Mouse (Mus musculus): ENCODE measurements around the gene P2ry14. TPM values are rescaled to one million over a fixed set of nuclear protein-coding genes. Genes with fewer than 3 reads are reported as not detected.
A peak's percentile ranks its signal among the peaks of the same experiment; 100 is the strongest.

P2ry14 gene
- polyA plus RNA-seq (2012; ENCODE audit: insufficient read depth, low replicate concordance): 0.62 TPM in 1 of 2 replicates, not detected in the other

DNA sequence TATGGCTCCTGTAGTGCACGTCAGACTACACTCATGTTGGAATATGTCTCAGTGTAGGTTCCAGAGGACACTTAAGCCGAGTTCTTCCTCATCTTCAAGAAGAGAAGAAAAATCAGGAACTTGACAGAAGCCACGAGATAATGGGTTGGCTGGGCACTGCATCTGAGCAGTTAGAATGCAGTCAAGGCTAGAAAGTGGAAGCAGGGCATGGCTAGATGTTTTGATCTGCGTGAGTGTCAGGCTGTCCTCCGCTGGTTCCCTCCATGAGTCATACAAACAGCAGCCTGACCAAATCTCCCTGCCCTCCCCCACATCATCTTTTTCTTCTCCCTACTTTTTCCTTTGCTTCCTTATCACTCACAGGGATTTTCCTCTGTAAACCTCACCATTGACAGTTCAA lies at the start of gene P2ry14:
TSS of gene P2ry14 (minus strand) at position 195 of the 400 bp plus-strand sequence.
- Histone ChIP-seq H3K4me3 (replicated peaks) (peak within 1 kb of the TSS; percentile 73), H3K36me3 (replicated peaks; ENCODE audit: low read length) (peaks cover 55% of the 10 kb centered on the region), H3K4me1 (peaks cover 94% of the 10 kb centered on the region), H3K9me3 (no peaks in the 10 kb centered on the region), H3K27me3 (replicated peaks) (no peaks in the 10 kb centered on the region)
- TF ChIP-seq GATA1 (IDR thresholded peaks at IDR 0.05; ENCODE audit: borderline replicate concordance, low read length): no peak
- TF ChIP-seq FLI1 (IDR thresholded peaks at IDR 0.05; ENCODE audit: low read length): no peak

DNA sequence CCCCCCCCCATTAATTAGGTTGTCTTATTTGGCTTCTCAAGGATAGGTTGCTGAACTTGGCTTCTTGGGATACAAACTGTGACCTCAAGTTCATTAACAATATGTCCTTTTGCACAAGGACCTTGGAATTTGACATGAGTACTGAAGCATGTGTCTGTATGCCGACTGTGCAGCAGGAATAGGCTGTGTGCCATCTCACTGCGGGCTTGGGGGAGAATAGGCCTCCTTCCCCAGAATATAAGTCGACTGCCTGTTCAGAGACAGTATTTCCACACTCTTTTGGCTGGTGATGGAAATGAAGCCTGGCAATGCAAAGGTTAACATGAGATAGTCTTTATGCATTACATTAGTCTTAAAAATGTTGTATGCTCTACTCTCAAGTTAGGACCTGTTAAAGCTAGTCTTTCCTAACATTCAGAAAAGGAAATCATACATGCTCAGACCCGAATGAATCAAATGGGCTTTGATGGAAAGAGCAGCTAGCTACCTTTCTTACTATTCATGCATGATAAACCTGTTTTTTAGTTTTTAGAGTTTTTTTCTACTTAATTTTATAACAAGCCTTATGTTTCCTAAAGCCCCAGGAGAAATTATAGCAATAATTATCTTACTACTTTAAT lies 44.0 kb upstream of the P2ry14 start:
- peaks cover 44% of the 10 kb centered on the region for H3K4me1 ChIP-seq
- H3K36me3 ChIP-seq (replicated peaks; ENCODE audit: low read length): peaks cover 82% of the 10 kb centered on the region
- no peak overlapping the region for H3K4me3 ChIP-seq (replicated peaks)
- H3K27me3 ChIP-seq (replicated peaks): no peaks in the 10 kb centered on the region
- H3K9me3 ChIP-seq: no peaks in the 10 kb centered on the region
- TF ChIP-seq FLI1 (IDR thresholded peaks at IDR 0.05; ENCODE audit: low read length) (no peak), GATA1 (IDR thresholded peaks at IDR 0.05; ENCODE audit: borderline replicate concordance, low read length) (no peak)

DNA sequence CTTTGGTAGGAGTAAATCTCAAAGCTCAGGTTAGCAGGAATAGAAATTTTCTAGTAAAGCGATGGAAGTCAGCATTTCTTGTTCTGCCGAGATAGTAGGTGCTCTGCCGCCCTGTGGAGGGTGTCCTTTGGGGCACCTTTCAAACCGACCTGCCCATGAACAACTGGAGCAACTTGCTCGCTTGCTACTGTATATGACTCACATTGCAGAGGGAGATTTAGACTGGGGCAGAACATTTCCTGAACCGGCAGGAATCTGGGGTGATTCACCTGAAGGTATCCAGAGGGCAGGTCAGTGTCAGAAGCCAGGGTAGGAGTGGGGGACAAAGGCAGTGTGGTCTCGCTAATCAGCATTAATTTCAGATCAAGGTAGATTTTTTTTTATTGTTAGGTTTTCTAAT lies 41.5 kb upstream of the P2ry14 start, which contains the start of gene Gpr87:
TSS of gene Gpr87 (minus strand) at position 167 of the 400 bp plus-strand sequence.
- H3K27me3 ChIP-seq (replicated peaks): no peaks in the 10 kb centered on the region
- H3K36me3 ChIP-seq (replicated peaks; ENCODE audit: low read length): peaks cover 78% of the 10 kb centered on the region
- peaks cover 44% of the 10 kb centered on the region for H3K4me1 ChIP-seq
- no peaks in the 10 kb centered on the region for H3K9me3 ChIP-seq
- no peak within 1 kb of the TSS for H3K4me3 ChIP-seq (replicated peaks)
- TF ChIP-seq GATA1 (IDR thresholded peaks at IDR 0.05; ENCODE audit: borderline replicate concordance, low read length): no peak
- TF ChIP-seq FLI1 (IDR thresholded peaks at IDR 0.05; ENCODE audit: low read length): no peak

DNA sequence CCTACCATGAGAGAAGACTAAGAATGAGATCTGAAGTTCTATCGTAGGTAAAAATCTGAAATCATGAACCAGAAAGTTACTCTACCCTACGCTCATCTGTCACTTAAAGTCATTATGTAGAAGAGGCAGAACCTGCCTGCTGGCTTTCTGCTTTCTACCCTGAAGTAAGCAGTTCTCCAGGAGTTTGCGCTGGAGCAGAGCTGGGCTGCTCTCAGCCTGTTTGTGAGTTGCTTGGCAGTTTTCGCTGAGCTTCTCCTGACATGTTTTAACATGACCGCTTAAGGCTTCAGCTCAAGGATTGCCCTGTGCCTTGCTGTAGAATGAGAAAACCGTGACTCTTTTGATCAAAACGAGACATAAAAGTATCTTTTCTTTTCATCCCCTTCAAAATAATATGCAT lies 40.7 kb upstream of the P2ry14 start:
- no peak for TF ChIP-seq GATA1 (IDR thresholded peaks at IDR 0.05; ENCODE audit: borderline replicate concordance, low read length)
- no peak for TF ChIP-seq FLI1 (IDR thresholded peaks at IDR 0.05; ENCODE audit: low read length)
- Histone ChIP-seq H3K36me3 (replicated peaks; ENCODE audit: low read length) (peaks cover 74% of the 10 kb centered on the region), H3K4me1 (peaks cover 48% of the 10 kb centered on the region), H3K9me3 (no peaks in the 10 kb centered on the region), H3K27me3 (replicated peaks) (no peaks in the 10 kb centered on the region), H3K4me3 (replicated peaks) (no peak overlapping the region)

DNA sequence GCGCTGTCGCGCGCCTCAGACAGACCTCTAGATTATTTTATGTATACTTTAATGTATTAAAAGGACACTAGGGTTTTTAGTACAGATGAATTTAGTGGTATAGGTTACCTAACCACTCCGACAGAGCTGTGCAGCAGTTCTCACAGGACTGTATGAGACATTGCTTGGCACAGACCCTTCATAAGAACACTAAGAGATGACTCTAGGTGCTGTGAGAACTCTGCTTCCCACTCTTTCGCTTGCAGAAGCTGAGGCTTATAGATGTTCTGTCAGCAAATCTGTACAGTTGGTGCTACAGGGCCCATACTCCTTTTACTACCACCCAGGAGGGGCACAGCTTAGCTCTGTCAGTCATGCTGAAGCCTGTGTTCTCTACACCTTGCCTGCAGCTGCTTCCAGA lies 38.3 kb upstream of the P2ry14 start:
- TF ChIP-seq GATA1 (IDR thresholded peaks at IDR 0.05; ENCODE audit: borderline replicate concordance, low read length): no peak
- no peak for TF ChIP-seq FLI1 (IDR thresholded peaks at IDR 0.05; ENCODE audit: low read length)

DNA sequence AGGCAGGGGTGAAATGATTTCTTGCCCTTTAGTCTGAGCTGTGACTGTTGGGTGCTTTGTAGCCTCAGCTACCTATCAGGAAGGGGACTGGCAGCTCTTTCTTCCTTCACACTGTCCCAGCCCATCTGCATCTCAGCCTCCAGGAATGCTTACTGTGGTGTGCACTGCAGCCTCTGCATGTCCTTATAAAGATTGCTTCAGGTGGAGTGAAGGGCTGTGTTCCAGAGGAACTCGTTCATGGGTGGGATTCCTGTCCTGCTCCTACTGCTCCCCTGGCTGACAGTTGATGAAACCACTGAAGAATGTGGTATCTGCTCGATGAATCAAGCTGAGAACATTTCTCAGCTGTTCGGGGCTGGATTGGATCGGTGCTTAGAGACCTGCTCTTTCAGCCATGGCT lies 33.9 kb upstream of the P2ry14 start:
- peaks cover 49% of the 10 kb centered on the region for H3K4me1 ChIP-seq
- H3K9me3 ChIP-seq: no peaks in the 10 kb centered on the region
- H3K27me3 ChIP-seq (replicated peaks): no peaks in the 10 kb centered on the region
- no peak overlapping the region for H3K4me3 ChIP-seq (replicated peaks)
- H3K36me3 ChIP-seq (replicated peaks; ENCODE audit: low read length): peaks cover 78% of the 10 kb centered on the region
- TF ChIP-seq FLI1 (IDR thresholded peaks at IDR 0.05; ENCODE audit: low read length) (no peak), GATA1 (IDR thresholded peaks at IDR 0.05; ENCODE audit: borderline replicate concordance, low read length) (no peak)

More for the DNA sequence above, 38.3 kb upstream of the P2ry14 start:
- Histone ChIP-seq H3K36me3 (replicated peaks; ENCODE audit: low read length) (peaks cover 83% of the 10 kb centered on the region), H3K4me1 (peaks cover 47% of the 10 kb centered on the region), H3K27me3 (replicated peaks) (no peaks in the 10 kb centered on the region), H3K9me3 (no peaks in the 10 kb centered on the region), H3K4me3 (replicated peaks) (no peak overlapping the region)

DNA sequence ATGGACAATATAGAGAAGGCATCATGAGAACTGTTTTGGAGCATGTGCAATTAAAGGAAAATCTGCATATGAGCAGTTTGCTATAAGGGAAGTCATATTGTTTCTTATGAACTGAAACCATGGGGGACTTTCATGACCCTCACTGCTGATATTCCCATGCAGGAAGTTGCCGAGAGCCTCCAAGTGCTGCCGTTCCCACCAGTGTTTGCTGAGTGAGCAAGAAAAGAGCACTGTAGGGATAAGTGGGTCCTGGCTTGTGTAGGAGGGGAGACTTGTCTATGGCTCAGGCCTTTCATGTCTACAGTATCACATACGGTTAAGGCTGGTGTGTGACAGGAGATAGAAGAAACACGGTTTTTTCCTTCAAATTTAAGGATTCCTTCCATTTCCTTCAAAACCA lies 32.2 kb upstream of the P2ry14 start:
- H3K4me3 ChIP-seq (replicated peaks): no peak overlapping the region
- H3K27me3 ChIP-seq (replicated peaks): no peaks in the 10 kb centered on the region
- no peaks in the 10 kb centered on the region for H3K9me3 ChIP-seq
- peaks cover 40% of the 10 kb centered on the region for H3K4me1 ChIP-seq
- TF ChIP-seq GATA1 (IDR thresholded peaks at IDR 0.05; ENCODE audit: borderline replicate concordance, low read length) (no peak), FLI1 (IDR thresholded peaks at IDR 0.05; ENCODE audit: low read length) (no peak)
- H3K36me3 ChIP-seq (replicated peaks; ENCODE audit: low read length): peaks cover 79% of the 10 kb centered on the region

DNA sequence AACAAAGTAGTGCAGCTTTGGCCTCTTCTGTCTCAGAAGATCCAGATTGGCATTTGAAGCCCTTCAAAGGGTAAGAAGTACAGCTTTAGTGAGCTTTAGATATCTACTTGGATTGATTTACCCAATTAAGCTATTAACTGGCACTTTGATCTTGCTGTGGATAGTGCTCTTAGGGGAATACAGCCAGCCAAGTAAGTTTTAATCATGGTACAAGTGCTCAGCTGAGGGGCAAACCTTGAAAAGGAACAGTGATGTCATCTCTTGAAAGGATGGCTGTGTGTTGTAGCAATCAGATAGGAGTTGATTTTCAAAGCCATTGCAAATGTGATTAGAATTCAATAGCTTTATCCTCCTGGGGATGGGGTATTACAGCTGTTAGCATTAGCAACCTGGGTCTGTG lies 28.7 kb upstream of the P2ry14 start:
- Histone ChIP-seq H3K27me3 (replicated peaks) (no peaks in the 10 kb centered on the region), H3K4me1 (peaks cover 34% of the 10 kb centered on the region), H3K4me3 (replicated peaks) (no peak overlapping the region), H3K9me3 (no peaks in the 10 kb centered on the region), H3K36me3 (replicated peaks; ENCODE audit: low read length) (peaks cover 83% of the 10 kb centered on the region)
- TF ChIP-seq GATA1 (IDR thresholded peaks at IDR 0.05; ENCODE audit: borderline replicate concordance, low read length) (no peak), FLI1 (IDR thresholded peaks at IDR 0.05; ENCODE audit: low read length) (no peak)

DNA sequence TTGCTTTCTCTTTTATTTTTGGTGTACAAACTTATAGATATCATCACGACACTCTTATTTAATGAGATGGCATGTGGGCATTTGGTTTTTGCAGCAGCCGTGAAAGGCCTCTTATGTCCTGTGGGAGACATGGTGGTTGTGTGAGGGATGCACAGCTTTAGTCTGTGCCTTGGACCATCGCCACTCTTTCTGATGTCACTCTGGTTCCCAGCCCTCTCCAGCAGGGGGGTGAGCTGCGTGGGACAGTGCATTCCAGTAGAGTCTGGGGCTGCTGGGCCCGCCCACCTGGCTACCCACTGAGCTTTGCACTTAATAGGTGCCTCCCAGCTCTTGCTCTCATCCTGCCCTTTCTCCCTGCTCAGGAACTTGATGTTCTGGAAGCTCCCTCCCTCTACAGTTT lies 27.7 kb upstream of the P2ry14 start:
- peaks cover 39% of the 10 kb centered on the region for H3K4me1 ChIP-seq
- no peaks in the 10 kb centered on the region for H3K27me3 ChIP-seq (replicated peaks)
- H3K36me3 ChIP-seq (replicated peaks; ENCODE audit: low read length): peaks cover 77% of the 10 kb centered on the region
- no peaks in the 10 kb centered on the region for H3K9me3 ChIP-seq
- H3K4me3 ChIP-seq (replicated peaks): no peak overlapping the region
- no peak for TF ChIP-seq FLI1 (IDR thresholded peaks at IDR 0.05; ENCODE audit: low read length)
- TF ChIP-seq GATA1 (IDR thresholded peaks at IDR 0.05; ENCODE audit: borderline replicate concordance, low read length): no peak

DNA sequence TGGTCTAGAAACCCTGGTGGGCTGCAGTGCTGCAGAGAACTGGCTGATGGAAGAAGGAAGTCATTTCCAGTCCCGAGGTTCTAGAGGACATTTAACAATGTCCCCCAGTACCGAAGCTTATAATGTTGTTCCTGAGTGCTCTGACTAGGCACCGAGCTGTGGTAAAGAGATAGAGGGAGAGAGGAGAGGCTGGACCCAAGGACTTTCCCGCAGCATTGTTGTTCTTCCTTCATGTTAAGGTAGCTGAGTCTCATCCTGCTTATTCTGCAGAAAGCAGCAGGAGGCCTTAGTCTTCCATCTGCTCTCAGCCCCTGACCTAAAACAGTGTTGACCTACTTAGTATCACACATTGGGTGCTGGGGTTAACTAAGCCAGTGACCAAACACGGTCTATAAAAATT lies 23.5 kb upstream of the P2ry14 start:
- TF ChIP-seq FLI1 (IDR thresholded peaks at IDR 0.05; ENCODE audit: low read length) (no peak), GATA1 (IDR thresholded peaks at IDR 0.05; ENCODE audit: borderline replicate concordance, low read length) (no peak)
- H3K9me3 ChIP-seq: no peaks in the 10 kb centered on the region
- H3K27me3 ChIP-seq (replicated peaks): no peaks in the 10 kb centered on the region
- H3K4me3 ChIP-seq (replicated peaks): peak overlapping the region; percentile 29
- H3K4me1 ChIP-seq: peaks cover 72% of the 10 kb centered on the region
- peaks cover 60% of the 10 kb centered on the region for H3K36me3 ChIP-seq (replicated peaks; ENCODE audit: low read length)
